Mouse (Mus musculus) CD4-positive helper T cell, adult 2 months (primary cell): ENCODE measurements around the gene Gtf3c2.
"Not testable (repeated sequence)": the region's sequence is repeated elsewhere in the genome, so short reads cannot be mapped to it uniquely, and the experiment has no call there.

Experiments used
- DNase-seq: peaks from one replicate; pipeline ENCODE4 v3.0.0-alpha.2; 2012; ENCODE audit warnings: low read depth, missing footprints, low spot score

Gene Gtf3c2

GRCm38 (mm10) chr5:31179766-31180630 is at the start of gene Gtf3c2, which contains the start of gene Gm29609:
Gene Gtf3c2 (minus strand): TSS chr5:31180144.
Gene Gm29609 (minus strand): TSS chr5:31179911.
- DNase-seq, result peak; percentile 99

GRCm38 (mm10) chr5:31226641-31227040 is 46.7 kb upstream of the Gtf3c2 start:
- peak; percentile 75 for DNase-seq

DNA sequence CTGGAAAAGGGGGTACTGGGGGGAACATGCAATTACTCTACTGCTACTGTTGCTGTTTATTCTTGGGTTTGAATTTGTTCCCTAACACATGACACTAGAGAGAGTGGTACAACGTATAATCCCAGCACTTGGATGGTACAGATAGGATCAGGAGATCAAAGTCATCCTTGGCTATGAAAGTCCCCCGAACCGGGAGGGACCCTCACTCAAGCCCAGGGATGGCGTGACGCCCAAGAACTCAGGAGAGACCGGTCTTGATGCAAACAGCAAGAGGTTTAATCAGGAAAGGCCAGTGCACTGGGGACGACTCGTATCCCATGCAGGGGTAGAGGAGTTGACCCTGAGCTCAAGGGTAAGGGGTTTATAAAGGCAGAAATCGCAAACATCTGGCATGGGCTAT is 42.8 kb upstream of the Gtf3c2 start:
- DNase-seq, result no peak

DNA sequence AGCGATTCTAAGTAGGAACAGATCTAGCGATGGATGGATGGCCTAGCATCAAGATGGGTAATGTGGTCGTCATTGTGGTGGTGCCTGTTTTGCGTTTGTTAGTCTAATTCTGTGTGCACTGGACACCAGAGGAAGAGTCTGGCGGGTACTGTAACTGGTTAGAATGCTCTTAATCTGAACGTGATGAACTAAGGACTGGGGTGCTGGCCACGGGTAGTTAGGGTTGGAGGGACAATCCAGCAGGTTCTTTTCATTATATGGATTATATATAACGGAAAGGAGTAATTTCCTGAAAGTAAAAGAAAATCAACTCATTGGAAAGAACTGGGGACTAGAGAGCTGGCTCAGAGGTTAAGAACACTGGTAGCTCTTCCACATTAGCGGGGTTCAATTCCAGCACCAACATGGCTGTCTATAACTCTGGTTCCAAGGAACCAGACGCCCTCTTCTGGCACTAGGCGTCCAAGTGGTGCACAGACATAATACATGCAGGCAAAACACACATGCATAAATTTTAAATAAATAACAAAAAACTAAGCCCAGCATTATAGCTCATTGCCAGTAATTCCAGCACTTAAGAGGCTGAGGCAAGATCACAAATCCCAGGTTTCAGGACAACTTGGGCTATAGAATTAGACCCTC is 41.5 kb upstream of the Gtf3c2 start:
- peak; percentile 44 for DNase-seq

DNA sequence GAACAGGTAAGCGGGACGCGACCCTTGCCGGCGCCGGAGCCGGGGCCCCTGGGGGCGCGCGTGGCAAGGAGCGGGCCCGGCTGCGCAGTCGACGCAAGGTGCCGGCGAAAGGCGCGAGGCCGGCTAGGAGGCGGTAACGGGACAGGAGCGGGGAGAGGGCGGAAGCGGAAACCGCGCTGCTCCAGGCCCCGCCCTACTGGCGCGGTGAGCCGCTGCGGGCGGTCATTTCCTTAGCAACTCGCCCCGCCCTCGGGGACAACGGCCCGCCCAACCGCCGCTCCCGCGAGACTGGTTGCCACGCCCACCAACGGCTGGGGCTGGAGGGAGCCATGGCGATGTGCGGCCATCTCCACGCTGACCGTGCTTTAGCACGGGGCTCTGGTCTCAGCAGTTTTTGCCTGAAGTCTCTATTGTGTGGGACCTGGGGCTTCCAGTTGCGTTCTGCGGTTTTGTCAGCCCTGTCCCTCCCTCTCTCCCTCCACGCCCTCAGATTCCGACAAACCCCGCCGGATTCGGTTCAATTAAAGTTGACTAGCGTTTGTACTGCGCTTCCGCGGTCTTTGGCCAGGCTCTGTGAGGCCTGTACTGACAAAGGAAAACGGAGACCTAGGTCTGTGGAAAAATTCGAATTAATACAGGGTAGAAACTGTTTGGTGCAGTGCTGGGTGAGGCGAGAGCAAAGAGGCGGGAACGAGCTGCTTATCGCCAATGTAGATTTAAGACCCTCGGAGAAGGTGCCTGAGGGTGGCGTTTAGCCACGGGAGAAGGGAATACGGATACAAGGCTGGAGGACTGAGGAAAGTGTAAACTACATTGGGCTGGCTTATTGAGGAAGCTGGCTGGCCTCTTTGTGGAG is 40.7 kb upstream of the Gtf3c2 start, which contains the start of gene Ppm1g:
Ppm1g (minus strand) TSS at position 240 of the 856 bp plus-strand sequence.
- DNase-seq, result peak; percentile 97

DNA sequence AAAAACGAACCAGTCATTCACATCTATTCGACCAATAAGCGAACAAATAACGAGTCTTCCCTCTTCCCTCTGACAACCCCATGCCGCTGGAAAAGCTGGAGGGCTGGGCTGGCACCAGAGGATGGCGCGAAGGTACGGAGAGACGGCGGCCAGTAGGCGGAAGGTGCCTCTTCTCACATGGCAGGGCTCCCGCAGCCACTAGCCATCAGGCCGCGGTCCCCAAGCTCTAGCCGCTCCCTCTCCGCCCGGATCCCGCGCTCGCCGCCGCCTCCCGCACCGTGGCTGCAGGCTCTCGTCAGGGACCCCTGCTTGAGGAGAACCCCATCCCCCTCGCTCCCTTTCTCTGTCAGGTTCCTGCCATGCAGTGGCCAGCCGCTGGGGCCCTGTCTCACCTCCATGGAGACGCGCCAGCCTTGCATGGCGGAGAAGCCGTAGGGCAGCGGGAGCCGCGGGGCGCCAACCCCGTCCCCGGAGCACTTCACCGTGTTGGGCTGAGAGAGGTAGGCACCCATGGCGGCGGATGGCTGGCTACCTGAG is 40.0 kb upstream of the Gtf3c2 start:
- no peak for DNase-seq

GRCm38 (mm10) chr5:31219474-31219873 is 39.5 kb upstream of the Gtf3c2 start:
- DNase-seq, result no peak

DNA sequence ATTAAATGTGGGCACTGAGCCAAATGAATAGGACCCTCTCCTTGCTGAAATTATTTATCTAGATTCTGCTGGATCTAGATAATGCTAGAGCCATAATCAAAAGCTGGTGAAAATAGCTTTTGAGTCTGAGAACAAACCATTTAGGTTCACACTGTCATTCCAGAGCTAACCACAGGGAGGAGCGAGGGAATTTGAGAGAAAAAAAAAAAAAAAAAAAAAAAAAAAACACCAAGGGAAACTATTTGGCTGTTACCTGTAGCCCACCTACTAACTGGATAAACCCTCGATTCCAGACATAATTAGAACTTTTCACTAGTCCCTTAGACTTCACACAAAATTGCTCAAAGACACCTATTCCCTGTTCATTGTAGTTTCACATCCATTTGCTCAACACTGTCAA is 39.1 kb upstream of the Gtf3c2 start:
- DNase-seq, result peak; percentile 40

DNA sequence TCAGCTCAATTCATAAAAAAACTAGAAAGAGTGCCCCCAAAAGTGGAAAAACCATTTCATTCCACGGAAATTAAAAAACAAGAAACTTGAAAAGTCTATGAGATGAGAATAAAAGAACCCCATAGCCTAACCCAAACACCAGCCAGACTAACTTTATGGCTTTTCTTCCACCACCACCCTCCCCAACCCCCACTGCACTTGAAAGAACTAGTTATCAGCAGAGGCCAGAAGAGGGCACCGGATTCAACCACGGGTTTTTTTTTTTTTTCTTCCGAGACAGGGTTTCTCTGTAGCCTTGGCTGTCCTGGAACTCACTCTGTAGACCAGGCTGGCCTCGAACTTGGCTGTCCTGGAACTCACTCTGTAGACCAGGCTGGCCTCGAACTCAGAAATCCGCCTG is 38.4 kb upstream of the Gtf3c2 start:
- DNase-seq, result peak; percentile 72

DNA sequence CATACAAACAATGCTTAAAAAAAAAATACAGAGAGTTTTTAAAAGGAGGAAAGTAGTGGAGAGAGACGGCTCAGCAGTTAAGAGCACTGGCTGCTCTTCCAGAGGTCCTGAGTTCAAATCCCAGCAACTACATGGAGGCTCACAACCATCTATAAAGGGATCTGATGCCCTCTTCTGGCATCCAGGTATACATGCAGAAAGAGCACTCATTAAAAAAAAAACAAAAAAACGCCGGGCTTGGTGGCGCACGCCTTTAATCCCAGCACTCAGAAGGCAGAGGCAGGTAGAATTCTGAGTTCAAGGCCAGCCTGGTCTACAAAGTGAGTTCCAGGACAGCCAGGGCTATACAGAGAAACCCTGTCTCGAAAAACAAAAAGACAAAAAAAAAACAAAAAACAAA is 36.6 kb upstream of the Gtf3c2 start:
- DNase-seq, result not testable (repeated sequence)

GRCm38 (mm10) chr5:31204421-31204820 is 24.5 kb upstream of the Gtf3c2 start:
- no peak for DNase-seq

GRCm38 (mm10) chr5:31203866-31204265 is 23.9 kb upstream of the Gtf3c2 start:
- DNase-seq, result no peak

DNA sequence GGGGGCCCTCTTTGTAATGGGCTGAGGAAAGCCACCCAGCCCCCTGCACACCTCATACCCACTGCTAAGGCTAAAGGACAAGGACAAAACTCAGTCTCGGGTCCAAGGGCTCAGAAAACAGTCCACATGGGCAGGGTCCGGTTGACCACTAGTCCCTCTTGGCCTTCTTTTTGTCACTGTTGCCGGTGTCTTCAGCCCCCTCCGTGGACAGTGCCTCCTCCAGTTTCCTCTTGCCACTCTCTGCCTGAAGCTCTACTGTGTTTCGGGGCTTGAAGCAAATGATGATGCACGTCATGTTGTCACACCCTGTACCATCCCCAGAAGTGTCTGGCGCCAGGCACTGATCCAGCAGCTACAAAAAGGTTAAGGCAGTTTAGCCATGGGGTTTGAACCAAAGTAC is 23.0 kb upstream of the Gtf3c2 start:
- no peak for DNase-seq

DNA sequence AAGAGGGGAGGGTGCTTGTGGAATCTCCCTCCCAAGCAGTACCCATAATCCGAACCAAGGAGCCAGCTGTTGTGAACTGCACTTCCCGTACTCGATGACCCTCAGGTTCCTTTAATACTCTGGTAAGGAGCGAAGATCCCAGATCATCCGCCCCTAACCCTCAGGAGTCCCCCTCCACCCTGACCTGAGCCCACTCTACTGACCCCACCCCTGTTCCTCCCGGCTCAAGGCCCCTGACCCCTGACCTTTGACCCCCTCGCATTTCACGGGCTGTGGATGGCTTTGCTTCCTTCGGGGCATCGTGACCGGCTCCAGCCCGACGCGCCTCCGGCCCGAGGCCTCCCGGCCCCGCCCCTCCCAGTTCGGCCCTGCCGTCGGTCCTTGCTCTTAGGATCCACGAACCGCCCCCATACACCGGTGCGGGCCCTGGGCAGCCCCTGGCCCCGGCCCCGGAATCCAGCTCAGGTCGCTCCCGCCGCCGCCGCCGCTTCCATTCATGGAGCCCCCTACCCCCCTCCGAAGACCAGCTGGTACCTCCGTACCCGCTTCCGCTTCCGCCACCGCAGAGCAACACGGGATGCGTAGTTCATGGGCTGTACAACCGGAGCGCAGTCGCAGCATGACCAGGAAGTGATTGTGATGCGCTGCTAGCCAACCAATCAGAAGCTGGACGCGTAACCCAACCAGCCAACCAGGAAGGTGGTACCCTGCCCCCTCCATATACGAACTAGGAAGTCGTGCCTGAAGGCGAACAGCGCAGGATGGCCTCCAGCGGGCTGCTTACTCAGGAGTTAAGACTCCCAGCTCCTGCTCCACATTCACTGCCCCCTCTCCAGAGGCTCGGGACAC is 22.0 kb upstream of the Gtf3c2 start, which contains the start of gene Zfp513:
Zfp513 (minus strand) TSS at position 562 of the 849 bp plus-strand sequence.
- peak; percentile 99 for DNase-seq

DNA sequence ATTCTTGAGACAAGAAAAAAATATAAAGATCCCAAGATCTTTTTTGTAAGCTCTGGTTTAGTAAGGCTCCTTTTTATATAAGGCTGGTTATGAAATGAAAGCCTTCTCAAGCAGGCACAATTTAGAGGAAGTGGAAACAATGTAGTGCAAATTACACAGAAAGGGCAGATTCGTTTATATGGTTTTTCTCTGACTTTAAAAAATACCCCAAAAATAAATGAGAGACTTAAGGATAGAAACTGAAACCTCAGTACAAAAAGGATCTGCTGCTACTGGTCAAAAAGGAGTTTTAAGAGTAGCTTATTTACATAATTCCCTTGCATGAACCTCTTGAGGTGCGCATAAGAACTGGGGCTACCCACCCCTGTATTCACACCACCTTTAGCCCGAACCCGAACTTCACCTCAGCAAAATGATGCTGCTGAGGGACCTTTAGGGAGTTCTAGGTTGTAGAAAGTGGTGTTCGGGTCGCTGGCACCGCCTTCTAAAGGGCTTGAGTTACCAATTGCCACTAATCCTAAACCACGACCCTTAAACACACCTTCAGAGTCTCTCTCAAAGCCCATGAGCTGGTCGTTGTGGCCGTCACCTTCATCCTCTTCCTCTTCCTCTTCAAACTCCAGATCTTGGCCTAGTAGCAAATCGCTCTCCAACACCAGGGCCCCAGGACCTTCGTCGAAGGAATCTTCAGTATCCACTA is 21.2 kb upstream of the Gtf3c2 start:
- DNase-seq, result peak; percentile 34

DNA sequence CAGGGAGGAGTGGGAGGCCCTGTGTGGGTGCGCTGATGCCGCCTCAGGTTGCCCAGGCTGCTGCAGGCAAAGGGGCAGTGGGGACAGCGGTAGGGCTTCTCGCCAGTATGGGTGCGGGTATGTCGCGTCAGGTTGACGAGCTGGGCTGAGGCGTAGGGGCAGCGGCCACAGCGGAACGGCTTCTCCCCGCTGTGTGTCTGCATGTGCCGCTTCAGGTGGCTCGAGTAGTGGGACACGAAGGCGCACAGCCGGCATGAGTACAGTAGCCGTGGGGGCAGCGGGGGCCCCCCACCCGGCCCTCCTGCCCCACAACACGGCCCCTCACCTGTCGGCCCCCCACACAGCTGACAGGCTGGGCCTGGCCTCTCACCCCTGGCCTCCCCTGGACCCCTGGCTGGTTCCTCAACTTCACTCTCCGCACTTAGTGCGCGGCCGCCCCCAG is 20.4 kb upstream of the Gtf3c2 start:
- DNase-seq, result no peak

DNA sequence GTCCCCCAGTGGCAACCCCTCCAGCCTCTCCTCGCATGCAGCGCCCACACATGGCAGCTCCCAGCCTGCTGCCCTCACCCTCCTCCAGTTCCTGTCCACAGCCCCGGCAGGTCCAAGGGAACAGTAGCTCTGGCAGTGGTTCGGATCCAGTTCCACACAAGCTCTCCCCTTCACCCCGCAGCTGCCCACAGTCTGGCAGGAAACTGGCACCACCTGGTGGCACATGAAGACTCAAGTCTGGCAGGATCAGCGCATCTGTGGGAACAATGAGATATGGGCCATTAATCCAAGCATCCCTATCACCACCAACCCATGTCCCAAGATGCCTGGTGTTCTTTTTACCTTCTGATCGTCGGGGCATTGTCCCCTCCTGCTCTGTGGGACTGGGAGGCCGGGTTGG is 19.9 kb upstream of the Gtf3c2 start:
- DNase-seq, result no peak

DNA sequence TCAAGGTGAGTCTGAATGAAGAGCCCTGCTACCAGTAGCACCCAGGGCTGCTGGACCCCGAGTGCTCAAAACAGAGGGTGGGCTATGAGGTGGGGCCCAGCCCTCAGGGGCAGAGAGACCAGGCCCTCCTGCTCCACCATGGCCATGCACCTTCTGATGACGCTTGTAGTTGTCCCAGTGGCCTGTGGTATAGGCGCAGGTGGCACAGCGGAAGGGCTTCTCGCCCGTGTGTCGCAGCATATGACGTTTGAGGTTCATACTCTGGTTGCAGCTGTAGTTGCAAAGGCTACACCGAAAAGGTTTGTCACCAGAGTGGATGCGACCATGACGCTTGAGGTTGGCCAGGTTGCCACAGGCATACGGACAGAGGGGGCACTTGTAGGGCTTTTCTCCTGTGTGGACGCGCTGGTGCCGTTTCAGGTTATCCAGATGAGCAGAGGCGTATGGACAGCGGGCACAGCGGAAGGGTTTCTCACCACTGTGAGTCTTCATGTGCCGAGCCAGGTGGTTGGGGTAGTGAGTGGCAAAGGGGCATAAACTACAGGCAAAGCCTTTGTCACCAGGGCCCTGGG is 19.5 kb upstream of the Gtf3c2 start:
- no peak for DNase-seq

- no peak for DNase-seq
These were observed 18.8 kb upstream of the Gtf3c2 start for GRCm38 (mm10) chr5:31198616-31199320.
